Mouse (Mus musculus): Measurements from ENCODE around the gene Ttc28. TPM values are rescaled to one million over a fixed set of nuclear protein-coding genes. Genes with fewer than 3 reads are reported as not detected.

Ttc28 gene
- polyA plus RNA-seq, 1 experiment from 2014 or later, result 3.5 TPM

- no peak overlapping the region for H3K4me2 ChIP-seq (replicated peaks; ENCODE audit: low read depth)
- no peak overlapping the region for H3K4me3 ChIP-seq (ENCODE audit: low read depth, low read length)
- TF ChIP-seq EP300 (optimal IDR thresholded peaks at IDR 0.05), result no peak
- TF ChIP-seq CTCF (IDR thresholded peaks at IDR 0.05; ENCODE audit: low read depth), result no peak
- H3K9me3 ChIP-seq (ENCODE audit: control insufficient read depth, low read length), result no peaks in the 10 kb centered on the region
- no peaks in the 10 kb centered on the region for H3K27me3 ChIP-seq (ENCODE audit: control insufficient read depth, insufficient read depth, low read length)
- no peak overlapping the region for H3K9ac ChIP-seq (ENCODE audit: low read length)
- H3K36me3 ChIP-seq (ENCODE audit: control insufficient read depth, insufficient read depth, low read length), result no peaks in the 10 kb centered on the region
- H3K4me1 ChIP-seq (replicated peaks; ENCODE audit: control insufficient read depth, insufficient read depth), result no peaks in the 10 kb centered on the region
- no peak overlapping the region for H3K27ac ChIP-seq (replicated peaks)
- WGBS, result 73% methylated on average over 12 of the region's 12 CpGs
- ATAC-seq (ENCODE audit: low FRiP score, low TSS enrichment), result no peak
- DNase-seq (ENCODE audit: low spot score), result no peak
Observed at GRCm38 (mm10) chr5:110948476-110949399, 69.1 kb downstream of the Ttc28 start.

DNA sequence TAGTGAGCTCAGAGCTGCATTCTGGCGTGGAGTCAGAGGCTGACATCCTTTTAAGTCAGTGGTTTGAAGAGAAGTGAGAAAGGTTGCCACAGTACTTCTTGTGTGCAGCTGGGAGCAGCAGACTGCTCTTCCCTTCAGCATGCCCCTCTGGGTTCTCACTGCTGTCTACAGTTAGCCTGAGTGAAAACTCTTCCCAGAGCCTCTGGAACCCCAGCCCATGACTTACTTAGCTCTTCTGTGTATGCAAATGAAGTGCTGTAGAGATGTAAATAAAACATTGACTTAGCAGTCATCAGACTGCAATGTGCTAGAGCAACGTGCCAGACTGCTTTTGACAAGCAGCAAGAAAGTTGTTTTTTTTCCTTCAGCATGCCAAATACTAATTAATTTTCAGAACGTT, 70.2 kb downstream of the Ttc28 start:
- DNase-seq (ENCODE audit: low spot score), result no peak
- no peak overlapping the region for H3K9ac ChIP-seq (ENCODE audit: low read length)

DNA sequence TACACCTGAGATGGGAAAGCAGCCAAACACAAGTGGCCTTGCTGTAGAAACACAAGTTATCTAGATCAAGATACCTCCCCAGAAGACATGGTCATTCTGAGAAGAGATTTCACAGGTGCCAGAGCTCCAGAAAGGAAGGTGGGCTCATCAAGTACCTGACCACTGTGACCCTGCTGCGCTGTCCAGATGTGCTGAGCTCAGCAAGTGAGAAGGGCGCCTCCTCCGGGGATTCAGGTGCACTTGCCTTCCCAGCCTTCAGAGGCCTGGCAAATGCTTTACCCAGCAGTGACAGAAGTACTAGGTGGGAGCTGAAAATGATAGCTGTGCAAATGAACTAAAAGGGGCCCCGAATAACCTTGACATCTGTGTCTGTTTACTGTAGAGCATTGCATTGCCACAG, 78.6 kb downstream of the Ttc28 start:
- H3K36me3 ChIP-seq (ENCODE audit: control insufficient read depth, insufficient read depth, low read length), result no peaks in the 10 kb centered on the region
- H3K9ac ChIP-seq (ENCODE audit: low read length), result no peak overlapping the region
- H3K27me3 ChIP-seq (ENCODE audit: control insufficient read depth, insufficient read depth, low read length), result no peaks in the 10 kb centered on the region
- H3K9me3 ChIP-seq (ENCODE audit: control insufficient read depth, low read length), result no peaks in the 10 kb centered on the region
- no peak for DNase-seq (ENCODE audit: low spot score)
- H3K27ac ChIP-seq (replicated peaks), result no peak overlapping the region
- TF ChIP-seq CTCF (IDR thresholded peaks at IDR 0.05; ENCODE audit: low read depth), result no peak
- TF ChIP-seq EP300 (optimal IDR thresholded peaks at IDR 0.05), result no peak
- H3K4me2 ChIP-seq (replicated peaks; ENCODE audit: low read depth), result no peak overlapping the region
- no peak overlapping the region for H3K4me3 ChIP-seq (ENCODE audit: low read depth, low read length)
- 88% methylated on average over 4 of the region's 4 CpGs for WGBS
- H3K4me1 ChIP-seq (replicated peaks; ENCODE audit: control insufficient read depth, insufficient read depth), result no peaks in the 10 kb centered on the region
- no peak for ATAC-seq (ENCODE audit: low FRiP score, low TSS enrichment)

More for the DNA sequence above, 70.2 kb downstream of the Ttc28 start:
- WGBS, result 38% methylated on average over 3 of the region's 3 CpGs
- H3K4me1 ChIP-seq (replicated peaks; ENCODE audit: control insufficient read depth, insufficient read depth), result no peaks in the 10 kb centered on the region
- H3K4me3 ChIP-seq (ENCODE audit: low read depth, low read length), result no peak overlapping the region
- no peak overlapping the region for H3K27ac ChIP-seq (replicated peaks)
- ATAC-seq (ENCODE audit: low FRiP score, low TSS enrichment), result no peak
- TF ChIP-seq EP300 (optimal IDR thresholded peaks at IDR 0.05) (no peak), CTCF (IDR thresholded peaks at IDR 0.05; ENCODE audit: low read depth) (no peak)
- H3K9me3 ChIP-seq (ENCODE audit: control insufficient read depth, low read length), result no peaks in the 10 kb centered on the region
- H3K4me2 ChIP-seq (replicated peaks; ENCODE audit: low read depth), result no peak overlapping the region
- no peaks in the 10 kb centered on the region for H3K27me3 ChIP-seq (ENCODE audit: control insufficient read depth, insufficient read depth, low read length)
- H3K36me3 ChIP-seq (ENCODE audit: control insufficient read depth, insufficient read depth, low read length), result no peaks in the 10 kb centered on the region

GRCm38 (mm10) chr5:110960067-110960466, 80.5 kb downstream of the Ttc28 start:
- Histone ChIP-seq H3K4me1 (replicated peaks; ENCODE audit: control insufficient read depth, insufficient read depth) (no peaks in the 10 kb centered on the region), H3K9me3 (ENCODE audit: control insufficient read depth, low read length) (no peaks in the 10 kb centered on the region), H3K27ac (replicated peaks) (no peak overlapping the region), H3K4me2 (replicated peaks; ENCODE audit: low read depth) (no peak overlapping the region), H3K4me3 (ENCODE audit: low read depth, low read length) (no peak overlapping the region), H3K27me3 (ENCODE audit: control insufficient read depth, insufficient read depth, low read length) (no peaks in the 10 kb centered on the region), H3K9ac (ENCODE audit: low read length) (no peak overlapping the region), H3K36me3 (ENCODE audit: control insufficient read depth, insufficient read depth, low read length) (no peaks in the 10 kb centered on the region)
- TF ChIP-seq EP300 (optimal IDR thresholded peaks at IDR 0.05), result no peak
- no peak for TF ChIP-seq CTCF (IDR thresholded peaks at IDR 0.05; ENCODE audit: low read depth)
- DNase-seq (ENCODE audit: low spot score) (no peak), ATAC-seq (ENCODE audit: low FRiP score, low TSS enrichment) (no peak)
- WGBS, result 31% methylated on average over 4 of the region's 4 CpGs

GRCm38 (mm10) chr5:110960890-110961289, 81.3 kb downstream of the Ttc28 start:
- Histone ChIP-seq H3K4me1 (replicated peaks; ENCODE audit: control insufficient read depth, insufficient read depth) (no peaks in the 10 kb centered on the region), H3K36me3 (ENCODE audit: control insufficient read depth, insufficient read depth, low read length) (no peaks in the 10 kb centered on the region), H3K4me2 (replicated peaks; ENCODE audit: low read depth) (no peak overlapping the region), H3K27me3 (ENCODE audit: control insufficient read depth, insufficient read depth, low read length) (no peaks in the 10 kb centered on the region), H3K9ac (ENCODE audit: low read length) (no peak overlapping the region), H3K9me3 (ENCODE audit: control insufficient read depth, low read length) (no peaks in the 10 kb centered on the region), H3K27ac (replicated peaks) (no peak overlapping the region), H3K4me3 (ENCODE audit: low read depth, low read length) (no peak overlapping the region)
- ATAC-seq (ENCODE audit: low FRiP score, low TSS enrichment) (no peak), DNase-seq (ENCODE audit: low spot score) (no peak)
- WGBS, result 80% methylated on average over 4 of the region's 4 CpGs
- no peak for TF ChIP-seq CTCF (IDR thresholded peaks at IDR 0.05; ENCODE audit: low read depth)
- TF ChIP-seq EP300 (optimal IDR thresholded peaks at IDR 0.05), result no peak

GRCm38 (mm10) chr5:110967483-110968055, 88.0 kb downstream of the Ttc28 start:
- H3K9me3 ChIP-seq (ENCODE audit: control insufficient read depth, low read length), result no peaks in the 10 kb centered on the region
- no peak overlapping the region for H3K27ac ChIP-seq (replicated peaks)
- H3K27me3 ChIP-seq (ENCODE audit: control insufficient read depth, insufficient read depth, low read length), result no peaks in the 10 kb centered on the region
- no peak overlapping the region for H3K4me2 ChIP-seq (replicated peaks; ENCODE audit: low read depth)
- no peaks in the 10 kb centered on the region for H3K4me1 ChIP-seq (replicated peaks; ENCODE audit: control insufficient read depth, insufficient read depth)
- H3K9ac ChIP-seq (ENCODE audit: low read length), result no peak overlapping the region
- DNase-seq (ENCODE audit: low spot score) (no peak), ATAC-seq (ENCODE audit: low FRiP score, low TSS enrichment) (no peak)
- H3K4me3 ChIP-seq (ENCODE audit: low read depth, low read length), result no peak overlapping the region
- WGBS, result 81% methylated on average over 11 of the region's 11 CpGs
- no peaks in the 10 kb centered on the region for H3K36me3 ChIP-seq (ENCODE audit: control insufficient read depth, insufficient read depth, low read length)
- no peak for TF ChIP-seq CTCF (IDR thresholded peaks at IDR 0.05; ENCODE audit: low read depth)
- TF ChIP-seq EP300 (optimal IDR thresholded peaks at IDR 0.05), result no peak

Measured in stomach, postnatal 0 days (tissue).